Mouse (Mus musculus) stomach, postnatal 0 days (tissue): ENCODE data around the gene Pnmt.

ENCODE experiments used
- CTCF ChIP-seq: IDR thresholded peaks from 2 replicates; pipeline ENCODE4 v1.5.1; 2016; ENCODE audit warnings: antibody characterized with exemption, low read depth, mild to moderate bottlenecking, moderate library complexity
- EP300 ChIP-seq: optimal IDR thresholded peaks from 2 replicates; pipeline ENCODE3; 2016; ENCODE audit warnings: antibody characterized with exemption

DNA sequence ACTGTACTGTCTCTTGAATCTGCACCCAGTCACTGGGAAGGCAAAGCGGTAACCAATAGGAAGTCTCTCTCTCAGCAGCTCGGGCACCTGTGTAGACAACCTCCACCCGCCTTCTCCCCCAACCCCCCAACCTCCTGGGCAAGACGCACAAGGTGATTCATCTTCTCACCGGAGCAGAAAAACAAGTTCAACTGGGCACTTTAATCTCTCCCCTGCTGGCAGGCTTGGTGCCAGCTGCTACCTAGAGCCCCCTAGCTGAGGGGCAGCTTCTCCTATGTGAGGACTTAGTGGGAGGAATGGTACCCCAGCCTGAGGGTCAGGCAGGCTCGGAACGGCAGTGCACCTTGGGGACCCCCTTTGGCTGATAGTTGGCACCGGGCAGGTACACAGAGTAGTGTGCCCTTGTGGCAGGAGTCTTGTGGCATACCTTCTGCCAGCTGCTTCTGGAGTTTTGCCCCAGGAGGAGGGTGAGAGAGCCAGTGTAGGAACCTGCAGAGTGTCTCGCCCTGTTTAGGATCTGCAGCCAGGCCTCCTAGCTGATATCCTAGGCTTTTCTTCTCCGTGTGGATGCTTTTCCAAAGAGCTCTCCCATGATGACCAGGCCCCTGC is 32.8 kb downstream of the Pnmt start:
- TF ChIP-seq CTCF (peak; percentile 54), EP300 (peak; percentile 94)
